Mouse (Mus musculus): ENCODE data around the gene Slc26a6. TPM values are rescaled to one million over a fixed set of nuclear protein-coding genes. Genes with fewer than 3 reads are reported as not detected.
A peak's percentile ranks its signal among the peaks of the same experiment; 100 is the strongest.

The Slc26a6 gene
- 10 to 100 TPM; 18.1 to 24.3 TPM for total RNA-seq (2021)

DNA sequence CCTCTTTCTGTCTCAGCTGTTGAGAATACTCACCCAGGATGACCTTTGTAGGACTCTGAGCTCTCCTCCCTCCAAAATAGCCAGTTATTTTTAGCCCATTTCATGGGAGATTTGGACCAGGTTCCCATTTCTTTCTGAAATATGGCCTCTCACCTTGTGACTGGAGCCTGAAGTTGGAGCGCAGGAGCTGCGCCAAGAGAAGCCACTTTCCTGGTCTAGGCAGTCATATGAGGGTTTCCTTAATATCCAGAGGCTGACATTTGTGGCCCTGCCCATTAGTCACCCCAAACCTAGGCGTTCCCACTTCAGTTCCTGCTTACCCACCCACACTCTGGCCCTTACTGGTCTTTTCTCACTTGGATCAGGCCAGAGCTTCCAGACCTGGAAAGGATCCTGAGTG is at the start of gene Slc26a6:
Gene Slc26a6 (plus strand): TSS at position 308 of the 400 bp plus-strand sequence.
- intact Hi-C loops (cut with DNase I) = no loop called here
- no peak for DNase-seq (ENCODE audit: low spot score in 2 of 2)

DNA sequence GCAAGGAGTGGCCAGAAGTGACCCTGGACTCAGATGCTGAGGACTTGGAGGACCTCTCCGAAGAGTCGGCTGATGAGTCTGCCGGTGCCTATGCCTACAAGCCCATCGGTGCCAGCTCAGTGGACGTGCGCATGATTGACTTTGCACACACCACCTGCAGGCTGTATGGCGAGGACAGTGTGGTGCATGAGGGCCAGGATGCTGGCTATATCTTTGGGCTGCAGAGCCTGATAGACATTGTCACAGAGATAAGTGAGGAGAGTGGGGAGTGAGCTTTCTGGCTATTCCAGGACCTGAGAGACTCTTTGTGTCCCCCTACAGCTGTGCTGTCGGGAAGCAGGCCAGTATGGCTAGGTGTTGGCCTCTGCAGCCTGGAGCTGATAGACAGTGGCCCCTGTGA is 47.3 kb upstream of the Slc26a6 start:
- intact Hi-C loops (cut with DNase I) = no loop called here
- no peak for DNase-seq (ENCODE audit: low spot score in 2 of 2)

DNA sequence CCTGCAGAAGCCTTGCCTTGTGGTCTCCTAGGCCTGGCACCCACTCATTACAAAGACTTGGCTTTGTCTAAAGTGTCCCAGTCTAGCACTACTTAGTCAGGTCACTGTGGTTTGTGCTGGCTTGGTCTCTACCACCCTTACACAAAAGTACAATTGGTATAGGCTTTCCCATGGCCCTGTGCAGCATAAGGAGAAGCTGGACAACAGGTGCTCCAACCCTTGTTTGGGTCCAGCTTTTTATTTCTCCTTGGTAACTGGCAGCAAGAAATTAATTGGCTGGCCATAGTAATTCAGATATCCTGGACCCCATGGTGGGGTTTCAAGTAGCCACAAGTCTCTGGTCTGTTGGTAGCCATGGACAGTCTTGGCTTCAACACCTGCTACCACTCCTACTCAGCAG is 46.7 kb upstream of the Slc26a6 start:
- intact Hi-C loops (cut with DNase I) = no loop called here
- no peak for DNase-seq (ENCODE audit: low spot score in 2 of 2)

DNA sequence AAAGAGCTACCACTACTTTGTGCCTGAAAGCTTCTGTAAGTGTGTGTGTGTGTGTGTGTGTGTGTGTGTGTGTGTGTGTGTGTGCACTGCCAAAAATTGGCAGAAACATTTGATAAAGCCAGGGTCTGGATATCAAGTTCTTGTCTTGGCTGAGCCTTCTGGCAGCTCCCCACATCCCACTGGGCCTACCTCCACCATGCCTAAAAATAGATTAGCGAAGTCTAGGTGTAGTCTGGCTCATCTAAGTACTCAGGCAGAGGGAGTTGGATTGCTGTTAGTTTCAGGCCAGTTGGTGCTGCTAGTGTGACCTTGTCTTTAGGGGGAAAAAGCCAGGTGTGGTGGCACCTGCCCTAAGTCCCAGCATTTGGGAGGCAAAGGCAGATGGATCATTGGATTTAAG is 46.3 kb upstream of the Slc26a6 start:
- intact Hi-C loops (cut with DNase I) = no loop called here
- DNase-seq (ENCODE audit: low spot score in 2 of 2) = no peak

DNA sequence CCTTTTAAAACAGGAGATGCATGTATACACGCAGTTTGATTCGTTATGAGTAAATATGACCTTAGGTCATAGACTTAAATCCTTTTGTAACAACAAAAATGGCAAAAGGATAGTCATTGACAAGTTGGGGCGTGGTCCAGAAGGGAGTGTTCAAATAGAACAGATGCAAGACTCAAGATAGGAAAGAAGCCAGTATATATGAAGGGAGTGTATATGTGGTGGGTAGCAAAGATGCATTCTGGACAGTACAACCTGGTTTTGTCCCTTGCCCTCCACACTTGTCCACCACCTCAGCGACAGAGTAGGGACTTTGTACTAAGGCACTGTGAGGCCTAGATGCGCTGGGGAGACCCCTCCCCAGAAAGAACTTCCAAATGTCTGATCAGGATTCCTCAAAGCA is 45.4 kb upstream of the Slc26a6 start:
- intact Hi-C loops (cut with DNase I) = no loop called here

DNA sequence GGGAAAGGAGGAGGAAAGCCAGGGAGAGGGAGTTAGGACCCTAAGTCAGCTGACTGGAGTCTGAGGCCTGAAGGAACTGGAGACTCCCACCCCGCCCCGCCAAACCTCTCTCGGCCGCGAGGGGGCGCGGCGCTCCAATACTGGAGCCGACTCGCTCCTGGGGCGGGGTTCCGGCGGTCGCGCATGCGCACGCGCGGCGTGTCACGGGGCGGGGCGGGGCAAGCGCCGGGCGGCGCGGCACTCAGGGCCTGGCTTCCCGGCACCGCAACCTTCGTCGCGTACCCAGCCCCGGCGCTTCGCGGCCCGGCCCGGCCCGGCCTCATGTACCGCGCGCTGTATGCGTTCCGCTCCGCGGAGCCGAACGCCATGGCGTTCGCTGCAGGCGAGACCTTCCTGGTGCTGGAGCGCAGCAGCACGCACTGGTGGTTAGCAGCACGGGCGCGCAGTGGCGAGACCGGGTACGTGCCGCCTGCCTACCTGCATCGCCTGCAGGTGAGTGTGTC is 44.9 kb upstream of the Slc26a6 start, which contains the start of gene Nckipsd:
Gene Nckipsd (plus strand): TSS at position 206 of the 503 bp plus-strand sequence.
- intact Hi-C loops (cut with DNase I) = no loop called here
- peak; percentile 94 for DNase-seq (ENCODE audit: low spot score in 2 of 2)

More for the DNA sequence above, 45.4 kb upstream of the Slc26a6 start:
- no peak for DNase-seq (ENCODE audit: low spot score in 2 of 2)

DNA sequence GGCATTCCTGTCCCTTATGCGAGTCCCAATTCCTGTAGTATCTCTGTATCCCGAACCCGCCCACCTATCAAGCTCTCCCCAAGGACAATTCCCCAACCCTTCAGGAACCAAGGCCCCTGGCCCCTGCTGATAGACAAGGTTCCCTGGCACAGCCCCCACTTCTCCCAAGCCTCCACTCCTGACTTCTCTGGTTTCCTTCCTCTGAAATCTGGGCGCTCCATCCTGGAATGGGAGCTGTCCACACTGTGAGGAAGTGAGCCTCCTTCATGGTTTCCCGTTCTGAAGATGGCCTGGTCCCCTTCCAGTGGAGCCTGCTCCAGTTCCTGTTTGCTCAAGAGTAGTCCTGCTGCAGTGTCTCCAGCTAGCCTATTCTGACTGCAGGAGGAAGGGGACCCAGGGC is 43.9 kb upstream of the Slc26a6 start:
- DNase-seq (ENCODE audit: low spot score in 2 of 2) = no peak
- intact Hi-C loops (cut with DNase I) = no loop called here

DNA sequence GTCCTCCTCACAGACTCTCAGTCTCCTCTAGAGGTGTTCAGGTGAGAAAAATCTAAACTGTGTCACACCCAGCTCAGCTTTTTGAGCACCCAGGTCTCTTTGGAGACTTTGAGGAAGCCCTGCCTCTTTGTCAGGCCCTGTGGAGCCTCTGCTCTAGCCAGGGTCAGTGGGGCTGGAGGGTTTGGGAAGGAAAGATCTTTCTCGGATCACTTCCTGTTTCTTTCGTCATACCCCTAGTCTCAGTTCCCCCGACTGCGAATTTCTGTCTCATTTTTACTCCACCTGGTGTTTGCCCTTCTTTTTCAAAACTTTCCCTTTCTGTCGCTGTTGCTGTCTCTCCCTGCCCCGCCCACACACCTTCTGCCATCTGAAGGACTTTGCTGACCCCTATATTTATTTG is 43.4 kb upstream of the Slc26a6 start:
- intact Hi-C loops (cut with DNase I) = no loop called here
- DNase-seq (ENCODE audit: low spot score in 2 of 2) = no peak

DNA sequence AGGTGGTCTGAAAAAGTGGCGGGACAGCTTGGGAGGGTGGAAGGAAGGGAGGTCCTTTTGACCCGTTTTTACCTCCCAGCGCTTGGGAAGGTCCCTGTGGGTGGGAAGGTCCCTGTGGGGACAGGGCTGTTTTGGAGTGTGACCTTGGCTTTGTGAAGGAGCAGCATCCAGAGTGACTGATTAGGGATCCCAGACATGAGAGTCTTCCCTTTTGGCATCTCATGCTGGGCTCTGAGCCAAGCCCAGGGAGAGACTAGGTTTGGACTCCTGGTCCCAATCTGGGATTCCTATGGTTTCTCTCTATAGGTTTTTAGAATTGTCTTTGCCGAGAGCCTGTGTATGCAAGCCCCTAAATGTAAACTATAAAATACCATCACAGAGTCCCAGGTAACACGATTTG is 42.6 kb upstream of the Slc26a6 start:
- no peak for DNase-seq (ENCODE audit: low spot score in 2 of 2)
- intact Hi-C loops (cut with DNase I) = no loop called here

DNA sequence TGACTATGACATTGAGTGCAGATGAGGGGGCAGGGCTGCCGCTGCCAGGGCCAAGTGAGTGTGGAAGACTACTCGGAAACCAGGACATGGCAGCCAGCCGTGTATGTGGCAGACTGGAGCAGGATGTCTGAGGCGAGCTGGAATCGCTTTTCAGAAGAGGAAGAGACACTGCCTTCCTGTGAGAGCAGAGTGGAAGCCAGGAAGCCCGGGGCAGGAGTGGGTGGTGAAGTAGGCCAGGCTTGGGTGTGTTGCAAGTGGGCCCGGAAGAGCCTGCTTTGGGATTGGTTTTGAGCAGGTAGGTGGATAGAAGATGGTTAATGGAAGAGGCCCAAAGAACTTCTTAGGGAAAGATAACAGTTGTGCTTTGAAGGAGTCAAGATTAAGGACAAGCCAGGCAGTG is 37.5 kb upstream of the Slc26a6 start:
- intact Hi-C loops (cut with DNase I) = loop anchor here (5.0 kb wide), 1 partner anchor 63 kb away; no protein-coding TSS in a partner anchor
- peak in 1 of 2 experiments; percentile 30 for DNase-seq (ENCODE audit: low spot score in 2 of 2)

DNA sequence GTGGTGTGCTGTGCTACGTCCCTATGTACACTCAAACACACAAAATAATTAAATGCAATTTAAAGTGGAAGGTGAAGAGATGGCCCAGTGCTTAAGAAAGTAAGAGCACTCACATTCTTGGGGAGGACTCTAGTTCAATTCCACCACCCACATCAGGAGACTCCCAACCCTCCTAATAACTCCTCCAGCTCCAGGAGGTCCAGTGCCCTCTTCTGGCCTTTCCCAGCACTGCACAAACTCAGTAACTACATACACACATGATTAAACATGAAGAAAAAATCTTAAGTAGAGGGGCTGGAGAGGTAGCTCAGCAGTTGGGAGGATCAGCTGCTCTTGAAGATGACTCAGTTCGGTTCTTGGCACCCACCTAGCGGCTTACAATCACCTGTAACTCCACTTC is 33.6 kb upstream of the Slc26a6 start:
- DNase-seq (ENCODE audit: low spot score in 2 of 2) = no peak
- intact Hi-C loops (cut with DNase I) = loop anchor here (5.0 kb wide), 1 partner anchor 67 kb away; no protein-coding TSS in a partner anchor

DNA sequence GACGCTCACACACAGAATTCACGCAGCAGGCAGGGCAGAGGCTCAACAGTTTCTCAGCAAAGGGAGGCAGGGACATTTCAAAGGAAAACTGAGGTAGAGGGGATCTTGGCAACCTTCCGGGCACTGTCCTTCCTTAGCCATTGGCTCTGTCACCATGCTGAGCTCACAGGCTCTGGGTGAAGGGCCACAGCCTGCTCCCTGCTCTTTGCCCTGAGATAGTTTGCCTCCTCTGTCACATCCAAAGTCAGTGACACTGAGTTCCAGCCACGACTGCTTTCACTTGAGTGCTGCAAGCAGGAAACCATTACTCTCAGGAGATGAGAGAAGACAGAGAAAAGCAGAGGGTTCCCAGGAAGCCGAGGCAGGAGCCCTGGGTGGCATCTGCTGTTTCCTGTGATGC is 33.0 kb upstream of the Slc26a6 start:
- intact Hi-C loops (cut with DNase I) = no loop called here
- no peak for DNase-seq (ENCODE audit: low spot score in 2 of 2)

DNA sequence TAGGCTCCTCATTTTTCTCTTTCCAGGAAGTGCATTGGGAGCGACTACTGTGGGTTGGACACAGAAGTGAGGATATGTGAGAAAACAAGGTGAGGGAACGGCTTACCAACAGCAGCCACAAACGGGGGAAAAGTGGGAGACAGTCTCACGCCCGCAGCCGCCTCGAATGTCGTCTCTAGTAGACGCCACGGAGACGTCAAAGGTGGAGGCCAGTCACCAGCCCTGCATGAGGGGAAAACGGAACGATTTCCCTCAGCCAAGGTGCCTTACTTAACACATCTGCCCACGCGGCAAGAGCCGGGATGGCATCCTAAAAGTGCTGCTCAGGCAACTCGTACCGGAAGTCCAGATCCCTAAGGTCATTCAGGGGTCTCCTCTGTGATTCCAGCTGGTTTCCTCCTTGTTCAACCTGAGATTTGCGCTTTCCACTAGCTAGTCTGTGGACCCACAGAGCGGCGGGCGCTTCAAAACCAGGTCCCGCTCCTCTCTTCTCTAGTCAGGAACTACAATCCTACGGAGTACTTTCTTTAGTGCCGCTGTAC is 28.9 kb upstream of the Slc26a6 start:
- intact Hi-C loops (cut with DNase I) = no loop called here
- DNase-seq (ENCODE audit: low spot score in 2 of 2) = peak in 1 of 2 experiments; percentile 26

DNA sequence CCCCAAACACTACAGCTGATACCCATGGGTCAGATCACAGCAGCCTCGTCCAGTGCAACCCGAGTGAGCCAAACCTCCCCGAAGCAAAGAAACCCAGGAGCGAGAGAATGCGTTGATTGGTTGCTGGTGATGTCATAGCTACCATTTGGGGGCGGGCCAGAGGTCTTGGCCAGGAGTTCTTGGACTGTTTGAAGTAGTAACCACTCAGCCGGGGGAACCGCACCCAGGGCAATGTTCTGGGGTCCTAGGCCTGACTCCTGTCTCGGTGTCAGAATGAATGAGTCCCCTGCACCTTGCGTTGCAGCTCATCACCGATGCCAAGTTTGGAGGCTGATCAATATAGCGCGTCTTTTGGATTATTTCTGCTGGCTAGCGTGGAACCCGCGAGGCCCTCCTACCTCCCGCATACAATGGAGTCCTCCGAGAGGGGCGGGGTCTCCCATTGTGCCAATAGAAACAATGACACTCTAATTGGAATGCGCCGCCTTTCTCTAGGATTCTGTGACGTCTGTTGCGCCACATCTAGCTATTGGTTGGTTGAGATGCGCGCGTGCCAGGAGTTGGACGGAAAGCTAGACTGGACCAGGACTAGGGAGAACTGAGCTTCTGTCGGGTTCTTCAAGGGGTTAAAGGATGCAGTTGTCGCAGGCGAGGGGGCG is 28.2 kb upstream of the Slc26a6 start:
- intact Hi-C loops (cut with DNase I) = no loop called here
- DNase-seq (ENCODE audit: low spot score in 2 of 2) = peak; percentile 87 to 89

DNA sequence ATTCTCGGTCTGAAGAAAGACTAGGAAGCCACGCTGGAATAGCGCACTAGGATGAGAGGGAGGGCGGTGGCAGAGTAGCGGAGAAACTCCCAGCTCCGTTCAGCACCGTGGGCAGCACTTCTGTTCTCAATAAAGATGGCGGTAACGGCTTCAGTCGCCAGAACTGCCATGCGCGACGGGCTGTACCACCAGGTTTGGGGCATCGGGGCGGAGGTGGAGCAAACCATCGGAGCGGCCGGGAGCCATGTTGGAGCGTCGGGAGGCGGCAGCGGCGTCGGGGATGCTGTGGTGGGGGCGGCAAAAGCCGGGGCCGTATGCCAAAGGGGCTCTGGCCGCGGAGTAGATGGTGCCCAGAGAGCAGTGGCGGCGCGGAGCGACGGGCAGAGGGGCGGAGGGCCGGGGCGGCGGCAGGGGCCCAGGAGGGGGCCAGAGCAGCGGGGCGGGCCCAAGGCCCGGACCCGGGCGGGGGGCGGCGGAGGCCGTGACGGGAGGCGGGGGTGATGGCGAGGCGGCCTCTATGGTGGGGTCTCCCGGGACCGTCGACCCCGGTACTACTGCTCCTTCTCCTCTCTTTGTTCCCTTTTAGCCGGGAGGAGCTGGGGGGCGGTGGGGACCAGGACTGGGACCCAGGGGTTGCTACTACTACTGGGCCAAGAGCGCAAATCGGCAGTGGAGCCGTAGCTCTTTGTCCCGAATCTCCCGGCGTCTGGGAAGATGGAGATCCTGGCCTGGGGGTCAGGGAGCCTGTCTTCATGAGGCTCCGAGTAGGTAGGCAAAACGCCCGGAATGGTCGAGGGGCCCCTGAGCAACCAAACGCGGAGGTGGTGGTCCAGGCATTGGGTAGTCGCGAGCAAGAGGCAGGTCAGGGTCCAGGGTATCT is 27.0 kb upstream of the Slc26a6 start, which contains the start of gene Celsr3:
Gene Celsr3 (plus strand): TSS at position 501 of the 880 bp plus-strand sequence.
- intact Hi-C loops (cut with DNase I) = no loop called here
- DNase-seq (ENCODE audit: low spot score in 2 of 2) = peak; percentile 90

DNA sequence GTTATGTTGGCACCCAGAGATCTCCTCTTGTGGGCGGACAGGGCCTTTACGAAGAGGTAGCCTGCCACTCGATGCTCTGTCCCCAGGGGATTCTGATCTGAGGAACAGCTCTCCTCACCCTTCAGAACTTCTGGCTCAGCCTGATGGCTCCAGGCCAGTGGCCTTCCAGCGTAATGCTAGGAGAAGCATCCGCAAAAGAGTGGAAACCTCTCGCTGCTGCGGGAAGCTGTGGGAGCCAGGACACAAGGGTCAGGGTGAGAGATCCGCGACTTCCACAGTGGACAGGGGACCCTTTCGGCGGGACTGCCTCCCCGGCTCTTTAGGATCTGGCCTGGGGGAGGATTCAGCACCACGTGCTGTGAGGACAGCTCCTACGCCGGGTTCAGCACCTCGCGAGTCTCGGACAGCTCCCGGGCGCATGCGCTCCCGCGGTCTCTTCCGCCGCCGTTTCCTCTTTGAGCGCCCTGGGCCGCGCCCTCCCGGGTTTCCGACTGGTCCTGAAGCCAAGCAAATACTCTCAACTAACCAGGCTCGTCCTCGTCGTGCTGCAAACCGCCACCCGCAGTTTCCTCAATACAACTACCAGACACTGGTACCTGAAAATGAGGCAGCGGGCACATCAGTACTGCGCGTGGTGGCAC is 26.3 kb upstream of the Slc26a6 start:
- intact Hi-C loops (cut with DNase I) = no loop called here
- peak; percentile 69 to 80 for DNase-seq (ENCODE audit: low spot score in 2 of 2)

DNA sequence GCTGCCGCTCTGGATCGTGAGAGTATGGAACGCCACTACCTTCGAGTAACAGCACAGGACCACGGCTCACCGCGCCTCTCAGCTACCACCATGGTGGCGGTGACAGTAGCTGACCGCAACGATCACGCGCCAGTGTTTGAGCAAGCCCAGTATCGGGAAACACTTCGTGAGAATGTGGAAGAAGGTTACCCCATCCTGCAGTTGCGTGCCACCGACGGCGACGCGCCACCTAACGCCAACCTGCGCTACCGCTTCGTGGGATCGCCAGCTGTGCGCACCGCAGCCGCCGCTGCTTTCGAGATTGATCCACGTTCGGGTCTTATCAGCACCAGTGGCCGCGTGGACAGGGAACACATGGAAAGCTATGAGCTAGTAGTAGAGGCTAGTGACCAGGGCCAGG is 25.6 kb upstream of the Slc26a6 start:
- no peak for DNase-seq (ENCODE audit: low spot score in 2 of 2)
- intact Hi-C loops (cut with DNase I) = no loop called here

DNA sequence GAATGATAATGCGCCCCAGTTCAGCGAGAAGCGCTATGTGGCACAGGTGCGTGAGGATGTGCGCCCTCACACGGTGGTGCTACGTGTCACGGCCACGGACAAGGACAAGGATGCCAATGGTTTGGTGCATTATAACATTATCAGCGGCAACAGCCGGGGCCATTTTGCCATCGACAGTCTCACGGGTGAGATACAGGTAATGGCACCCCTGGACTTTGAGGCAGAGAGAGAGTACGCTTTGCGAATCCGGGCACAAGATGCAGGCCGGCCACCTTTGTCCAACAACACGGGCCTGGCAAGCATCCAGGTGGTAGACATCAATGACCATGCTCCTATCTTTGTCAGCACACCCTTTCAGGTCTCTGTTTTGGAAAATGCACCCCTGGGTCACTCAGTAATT is 25.2 kb upstream of the Slc26a6 start:
- no peak for DNase-seq (ENCODE audit: low spot score in 2 of 2)
- intact Hi-C loops (cut with DNase I) = no loop called here

DNA sequence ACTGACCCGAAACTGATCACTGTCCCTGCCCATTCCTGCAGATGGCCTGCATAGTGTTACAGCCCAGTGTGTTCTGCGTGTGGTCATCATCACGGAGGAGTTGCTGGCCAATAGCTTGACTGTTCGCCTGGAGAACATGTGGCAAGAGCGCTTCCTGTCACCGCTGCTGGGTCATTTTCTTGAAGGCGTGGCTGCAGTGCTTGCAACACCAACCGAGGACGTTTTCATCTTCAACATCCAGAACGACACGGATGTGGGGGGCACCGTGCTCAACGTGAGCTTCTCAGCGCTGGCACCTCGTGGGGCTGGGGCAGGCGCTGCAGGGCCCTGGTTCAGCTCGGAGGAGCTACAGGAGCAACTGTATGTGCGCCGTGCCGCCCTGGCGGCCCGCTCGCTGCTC is 21.4 kb upstream of the Slc26a6 start:
- no peak for DNase-seq (ENCODE audit: low spot score in 2 of 2)
- intact Hi-C loops (cut with DNase I) = no loop called here

All from left cerebral cortex, postnatal 36 days (tissue).